Mouse (Mus musculus): Measurements from ENCODE around the gene Hist3h2ba. TPM values are rescaled to one million over a fixed set of nuclear protein-coding genes. Genes with fewer than 3 reads are reported as not detected.

The Hist3h2ba gene
- polyA plus RNA-seq, 1 experiment from 2014 or later = 8.4 TPM

DNA sequence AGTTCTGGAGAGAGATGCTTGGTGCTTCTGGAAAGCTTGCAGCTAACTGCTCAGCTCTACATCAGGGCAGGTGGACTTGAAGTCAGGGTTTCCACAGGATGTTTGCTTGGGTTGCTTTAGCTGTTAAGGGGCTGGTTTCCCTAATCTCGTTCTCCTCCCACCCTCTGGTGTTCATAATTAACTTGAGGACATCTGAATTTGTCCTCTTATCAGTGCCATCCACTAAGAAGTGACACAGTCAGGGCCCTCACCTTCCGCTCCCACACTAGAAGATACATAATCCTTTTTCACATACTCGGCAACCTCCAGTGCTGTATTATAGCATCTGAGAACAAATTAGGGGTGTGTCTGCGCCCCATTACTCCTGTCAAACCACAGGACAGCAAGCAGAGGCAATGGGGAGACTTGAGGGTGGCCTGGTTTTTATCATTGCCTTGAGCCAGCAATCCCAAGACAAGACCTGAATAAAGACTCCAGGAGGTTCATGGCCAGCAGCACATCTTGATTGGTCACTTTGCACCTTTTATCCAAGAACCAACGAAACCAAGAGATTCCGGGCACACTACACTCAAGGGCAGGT lies 44.5 kb downstream of the Hist3h2ba start:
- no peak for ATAC-seq (replicated peaks; ENCODE audit: insufficient number of reproducible peaks, low FRiP score, low TSS enrichment)
- no peak overlapping the region for H3K4me3 ChIP-seq (ENCODE audit: low read depth, low read length)
- H3K4me1 ChIP-seq (ENCODE audit: control insufficient read depth, insufficient read depth, low read length) = peaks cover 66% of the 10 kb centered on the region
- 51% methylated on average over 6 of the region's 6 CpGs for WGBS (ENCODE audit: insufficient replicate concordance)
- no peak overlapping the region for H3K27ac ChIP-seq (ENCODE audit: low read depth, low read length)
- H3K27me3 ChIP-seq (ENCODE audit: control insufficient read depth, insufficient read depth, low read length) = peaks cover 10% of the 10 kb centered on the region; the same call in 1 of the 2 replicates
- no peak overlapping the region for H3K9ac ChIP-seq (ENCODE audit: low read depth, low read length)
- no peak overlapping the region for H3K4me2 ChIP-seq
- peaks cover 12% of the 10 kb centered on the region for H3K36me3 ChIP-seq (ENCODE audit: control insufficient read depth, insufficient read depth, low read length)
- H3K9me3 ChIP-seq (replicated peaks; ENCODE audit: control insufficient read depth, low read length) = no peaks in the 10 kb centered on the region

GRCm38 (mm10) chr11:58994337-58994826 lies 45.7 kb downstream of the Hist3h2ba start:
- peak; percentile 33; the same call in 1 of the 2 replicates for ATAC-seq (replicated peaks; ENCODE audit: insufficient number of reproducible peaks, low FRiP score, low TSS enrichment)
- Histone ChIP-seq H3K27ac (ENCODE audit: low read depth, low read length) (peak overlapping the region; percentile 22; the same call in 1 of the 2 replicates), H3K9ac (ENCODE audit: low read depth, low read length) (0 out of 2 replicates have a peak overlapping the region, but pooled peaks have one; percentile 28), H3K4me2 (peak overlapping the region; percentile 68), H3K4me3 (ENCODE audit: low read depth, low read length) (peak overlapping the region; percentile 35), H3K4me1 (ENCODE audit: control insufficient read depth, insufficient read depth, low read length) (peaks cover 67% of the 10 kb centered on the region), H3K9me3 (replicated peaks; ENCODE audit: control insufficient read depth, low read length) (no peaks in the 10 kb centered on the region), H3K36me3 (ENCODE audit: control insufficient read depth, insufficient read depth, low read length) (peaks cover 3% of the 10 kb centered on the region; the same call in 1 of the 2 replicates), H3K27me3 (ENCODE audit: control insufficient read depth, insufficient read depth, low read length) (peaks cover 10% of the 10 kb centered on the region; the same call in 1 of the 2 replicates)
- WGBS (ENCODE audit: insufficient replicate concordance) = 3% methylated on average over 35 of the region's 35 CpGs

GRCm38 (mm10) chr11:58995061-58995806 lies 46.5 kb downstream of the Hist3h2ba start:
- ATAC-seq (replicated peaks; ENCODE audit: insufficient number of reproducible peaks, low FRiP score, low TSS enrichment) = no peak
- H3K36me3 ChIP-seq (ENCODE audit: control insufficient read depth, insufficient read depth, low read length) = no peaks in the 10 kb centered on the region
- WGBS (ENCODE audit: insufficient replicate concordance) = 83% methylated on average over 9 of the region's 9 CpGs
- no peak overlapping the region for H3K4me3 ChIP-seq (ENCODE audit: low read depth, low read length)
- peaks cover 10% of the 10 kb centered on the region; the same call in 1 of the 2 replicates for H3K27me3 ChIP-seq (ENCODE audit: control insufficient read depth, insufficient read depth, low read length)
- peak overlapping the region; percentile 68; the same call in 1 of the 2 replicates for H3K4me2 ChIP-seq
- H3K9ac ChIP-seq (ENCODE audit: low read depth, low read length) = no peak overlapping the region
- peaks cover 66% of the 10 kb centered on the region for H3K4me1 ChIP-seq (ENCODE audit: control insufficient read depth, insufficient read depth, low read length)
- H3K9me3 ChIP-seq (replicated peaks; ENCODE audit: control insufficient read depth, low read length) = no peaks in the 10 kb centered on the region
- H3K27ac ChIP-seq (ENCODE audit: low read depth, low read length) = no peak overlapping the region

DNA sequence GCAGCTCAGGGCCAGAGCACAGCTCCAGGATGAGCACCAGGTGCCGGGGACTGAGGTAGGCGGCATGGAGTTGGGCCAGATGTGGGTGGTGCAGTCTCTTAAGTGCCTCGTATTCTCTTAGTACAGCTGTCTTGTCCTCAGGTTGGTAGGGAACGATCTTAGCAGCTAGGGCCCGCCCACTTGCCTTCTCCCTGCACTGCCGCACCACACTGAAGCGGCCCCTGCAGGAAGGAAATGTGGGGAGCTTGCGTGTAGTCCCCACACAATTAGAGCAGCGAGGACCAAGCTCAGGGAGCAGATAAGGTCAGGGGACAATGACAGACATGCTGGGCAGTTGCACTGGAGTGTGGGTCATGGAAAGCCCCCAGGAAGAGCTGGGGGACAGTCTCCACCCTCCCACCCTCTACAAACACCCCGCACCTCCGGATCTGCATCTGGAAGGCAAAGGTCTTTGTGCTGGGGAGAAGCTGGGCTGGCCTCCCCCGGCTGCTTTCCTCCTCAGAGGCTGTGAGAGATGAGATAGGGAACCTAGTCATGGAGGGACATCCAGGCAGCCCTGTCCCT lies 47.2 kb downstream of the Hist3h2ba start:
- peaks cover 64% of the 10 kb centered on the region for H3K4me1 ChIP-seq (ENCODE audit: control insufficient read depth, insufficient read depth, low read length)
- H3K36me3 ChIP-seq (ENCODE audit: control insufficient read depth, insufficient read depth, low read length) = no peaks in the 10 kb centered on the region
- H3K27ac ChIP-seq (ENCODE audit: low read depth, low read length) = no peak overlapping the region
- no peaks in the 10 kb centered on the region for H3K9me3 ChIP-seq (replicated peaks; ENCODE audit: control insufficient read depth, low read length)
- H3K4me3 ChIP-seq (ENCODE audit: low read depth, low read length) = no peak overlapping the region
- H3K9ac ChIP-seq (ENCODE audit: low read depth, low read length) = 0 out of 2 replicates have a peak overlapping the region, but pooled peaks have one; percentile 22
- no peak for ATAC-seq (replicated peaks; ENCODE audit: insufficient number of reproducible peaks, low FRiP score, low TSS enrichment)
- 39% methylated on average over 12 of the region's 12 CpGs for WGBS (ENCODE audit: insufficient replicate concordance)
- H3K4me2 ChIP-seq = peak overlapping the region; percentile 11; the same call in 1 of the 2 replicates
- peaks cover 10% of the 10 kb centered on the region; the same call in 1 of the 2 replicates for H3K27me3 ChIP-seq (ENCODE audit: control insufficient read depth, insufficient read depth, low read length)

DNA sequence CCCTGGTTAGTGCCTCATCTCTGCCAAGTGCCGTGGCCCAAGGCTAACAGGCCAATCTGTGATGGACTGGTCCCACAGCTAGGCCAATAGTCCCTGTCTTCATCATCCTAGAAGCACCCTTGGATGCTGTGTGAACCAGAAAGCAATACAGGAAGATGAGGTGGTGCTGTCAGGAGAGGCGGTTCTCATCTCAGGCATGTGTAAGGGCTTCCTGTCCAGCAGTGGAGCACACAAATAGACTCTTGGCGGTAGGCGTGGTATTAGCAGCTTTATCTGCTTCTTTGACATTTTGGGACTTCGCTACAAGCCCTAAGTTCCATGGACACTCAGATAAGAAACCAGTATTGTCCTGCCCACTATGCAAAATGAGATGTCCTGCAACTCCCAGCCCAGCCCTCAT lies 48.8 kb downstream of the Hist3h2ba start:
- peaks cover 9% of the 10 kb centered on the region; the same call in 1 of the 2 replicates for H3K27me3 ChIP-seq (ENCODE audit: control insufficient read depth, insufficient read depth, low read length)
- H3K4me3 ChIP-seq (ENCODE audit: low read depth, low read length) = no peak overlapping the region
- H3K36me3 ChIP-seq (ENCODE audit: control insufficient read depth, insufficient read depth, low read length) = no peaks in the 10 kb centered on the region
- 51% methylated on average over 5 of the region's 5 CpGs for WGBS (ENCODE audit: insufficient replicate concordance)
- no peak for ATAC-seq (replicated peaks; ENCODE audit: insufficient number of reproducible peaks, low FRiP score, low TSS enrichment)
- peaks cover 72% of the 10 kb centered on the region for H3K4me1 ChIP-seq (ENCODE audit: control insufficient read depth, insufficient read depth, low read length)
- no peaks in the 10 kb centered on the region for H3K9me3 ChIP-seq (replicated peaks; ENCODE audit: control insufficient read depth, low read length)
- no peak overlapping the region for H3K27ac ChIP-seq (ENCODE audit: low read depth, low read length)
- H3K9ac ChIP-seq (ENCODE audit: low read depth, low read length) = no peak overlapping the region
- H3K4me2 ChIP-seq = peak overlapping the region; percentile 54

Small RNAs within 50 kb of the gene (microRNA-seq; reads per million reads assigned to microRNA genes)
- 0.81 reads per million, percentile 9 among the genes with 10 or more reads in this experiment for gene Gm44313 (ENCODE audit: borderline number of aligned reads)

Other genes starting within 250 kb of the Hist3h2ba start
- not detected in 2 replicates for gene Olfr319, start 249.8 kb upstream of the Hist3h2ba start, polyA plus RNA-seq (2014; fragmentation: Nextera tagmentation; extraction: Ambion mirVana)
- gene Olfr318, start 224.9 kb upstream of the Hist3h2ba start, polyA plus RNA-seq (2014; fragmentation: Nextera tagmentation; extraction: Ambion mirVana) = not detected in 2 replicates
- gene Olfr317, start 209.7 kb upstream of the Hist3h2ba start, polyA plus RNA-seq (2014; fragmentation: Nextera tagmentation; extraction: Ambion mirVana) = not detected in 2 replicates
- not detected in 2 replicates for gene Olfr316, start 196.2 kb upstream of the Hist3h2ba start, polyA plus RNA-seq (2014; fragmentation: Nextera tagmentation; extraction: Ambion mirVana)
- not detected in 2 replicates for gene Olfr315, start 175.7 kb upstream of the Hist3h2ba start, polyA plus RNA-seq (2014; fragmentation: Nextera tagmentation; extraction: Ambion mirVana)
- not detected in 2 replicates for gene Olfr314, start 166.0 kb upstream of the Hist3h2ba start, polyA plus RNA-seq (2014; fragmentation: Nextera tagmentation; extraction: Ambion mirVana)
- 0.52 and 0.58 TPM in 2 replicates for gene Fam183b, start 147.0 kb upstream of the Hist3h2ba start, polyA plus RNA-seq (2014; fragmentation: Nextera tagmentation; extraction: Ambion mirVana)
- gene Olfr313, start 133.9 kb upstream of the Hist3h2ba start, polyA plus RNA-seq (2014; fragmentation: Nextera tagmentation; extraction: Ambion mirVana) = not detected in 2 replicates
- gene Olfr312, start 119.7 kb upstream of the Hist3h2ba start, polyA plus RNA-seq (2014; fragmentation: Nextera tagmentation; extraction: Ambion mirVana) = not detected in 2 replicates
- gene Olfr311, start 109.7 kb upstream of the Hist3h2ba start, polyA plus RNA-seq (2014; fragmentation: Nextera tagmentation; extraction: Ambion mirVana) = 0.16 TPM in 1 of 2 replicates, not detected in the other
- 5.1 and 5.7 TPM in 2 replicates for gene Gm12258, start 101.8 kb upstream of the Hist3h2ba start, polyA plus RNA-seq (2014; fragmentation: Nextera tagmentation; extraction: Ambion mirVana)
- 4.6 and 6.4 TPM in 2 replicates for gene 2810021J22Rik, start 81.7 kb upstream of the Hist3h2ba start, polyA plus RNA-seq (2014; fragmentation: Nextera tagmentation; extraction: Ambion mirVana)
- gene Zfp39, start 44.7 kb upstream of the Hist3h2ba start, polyA plus RNA-seq (2014; fragmentation: Nextera tagmentation; extraction: Ambion mirVana) = 5.1 and 5.4 TPM in 2 replicates
- 0.27 TPM in 1 of 2 replicates, not detected in the other for gene Btnl10, start 31.0 kb upstream of the Hist3h2ba start, polyA plus RNA-seq (2014; fragmentation: Nextera tagmentation; extraction: Ambion mirVana)
- gene Rnf187, start 10.0 kb upstream of the Hist3h2ba start, polyA plus RNA-seq (2014; fragmentation: Nextera tagmentation; extraction: Ambion mirVana) = 172 and 192 TPM in 2 replicates
- 22.5 and 23.3 TPM in 2 replicates for gene Hist3h2a, start 5.8 kb downstream of the Hist3h2ba start, polyA plus RNA-seq (2014; fragmentation: Nextera tagmentation; extraction: Ambion mirVana)
- 1.0 and 1.1 TPM in 2 replicates for gene Trim17, start 5.8 kb downstream of the Hist3h2ba start, polyA plus RNA-seq (2014; fragmentation: Nextera tagmentation; extraction: Ambion mirVana)
- 26.1 and 27.5 TPM in 2 replicates for gene Trim11, start 29.2 kb downstream of the Hist3h2ba start, polyA plus RNA-seq (2014; fragmentation: Nextera tagmentation; extraction: Ambion mirVana)
- gene Obscn, start 187.5 kb downstream of the Hist3h2ba start, polyA plus RNA-seq (2014; fragmentation: Nextera tagmentation; extraction: Ambion mirVana) = 39.3 and 41.1 TPM in 2 replicates
- 3.8 and 5.3 TPM in 2 replicates for gene Iba57, start 214.8 kb downstream of the Hist3h2ba start, polyA plus RNA-seq (2014; fragmentation: Nextera tagmentation; extraction: Ambion mirVana)
- 0.11 TPM in 1 of 2 replicates, not detected in the other for gene Gjc2, start 234.3 kb downstream of the Hist3h2ba start, polyA plus RNA-seq (2014; fragmentation: Nextera tagmentation; extraction: Ambion mirVana)
- 121 and 125 TPM in 2 replicates for gene Guk1, start 243.3 kb downstream of the Hist3h2ba start, polyA plus RNA-seq (2014; fragmentation: Nextera tagmentation; extraction: Ambion mirVana)